Mouse (Mus musculus): ENCODE results near the gene Htr2a. TPM values are rescaled to one million over a fixed set of nuclear protein-coding genes. Genes with fewer than 3 reads are reported as not detected.

Htr2a gene
- total RNA-seq, 1 experiment from 2014 or later: 0.23 TPM

DNA sequence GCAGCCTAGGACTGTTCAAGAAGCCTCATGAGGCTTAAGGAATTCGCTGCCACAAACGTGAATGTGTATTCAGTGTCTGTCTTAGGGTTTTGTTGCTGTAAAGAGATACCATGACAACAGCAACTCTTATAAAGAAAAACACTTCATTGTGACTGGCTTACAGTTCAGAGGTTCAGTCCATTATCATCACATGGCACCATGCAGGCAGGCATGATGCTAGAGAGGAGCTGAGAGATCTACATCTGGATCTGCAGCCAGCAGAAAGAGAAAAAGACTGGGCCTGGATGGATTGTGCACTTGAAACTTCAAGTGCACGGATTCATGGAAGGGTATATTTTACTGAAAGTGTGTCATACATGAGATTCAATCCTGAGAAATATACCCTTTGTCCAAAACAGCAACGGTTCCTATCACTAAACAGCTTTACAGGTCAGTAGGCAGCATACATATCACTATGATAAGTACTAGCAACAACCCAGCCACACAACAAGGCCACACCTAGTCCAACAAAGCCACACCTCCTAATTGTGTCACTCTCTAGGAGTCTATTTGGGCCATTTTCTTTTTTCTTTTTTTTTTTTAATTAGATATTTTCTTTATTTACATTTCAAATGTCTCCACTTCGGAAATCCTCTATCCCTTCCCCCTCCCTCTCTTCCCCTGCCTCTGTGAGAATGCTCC lies 43.8 kb downstream of the Htr2a start:
- no peak for ATAC-seq (ENCODE audit: extremely low read depth, insufficient number of reproducible peaks, low FRiP score, poor library complexity, severe bottlenecking)

DNA sequence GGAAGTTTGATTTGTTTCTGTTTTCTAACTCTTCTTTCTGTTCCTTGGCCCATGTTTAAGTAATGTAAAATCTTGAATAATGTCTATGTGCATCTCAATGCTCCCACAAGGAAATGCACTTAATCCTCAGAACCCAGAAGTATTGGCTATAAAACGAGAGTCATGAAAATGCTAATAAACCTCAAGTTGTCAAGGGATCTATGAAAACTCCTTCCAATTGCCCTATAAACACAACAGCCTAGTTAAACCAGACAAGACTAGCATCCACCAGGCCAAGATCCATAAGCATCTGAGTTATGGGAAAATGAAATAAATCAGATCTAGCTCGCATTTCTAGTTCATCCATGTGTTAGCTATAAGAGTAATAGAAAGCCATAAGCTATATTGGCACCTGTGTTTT lies 51.3 kb downstream of the Htr2a start:
- ATAC-seq (ENCODE audit: extremely low read depth, insufficient number of reproducible peaks, low FRiP score, poor library complexity, severe bottlenecking): no peak

GRCm38 (mm10) chr14:74696766-74697165 lies 56.1 kb downstream of the Htr2a start:
- no peak for ATAC-seq (ENCODE audit: extremely low read depth, insufficient number of reproducible peaks, low FRiP score, poor library complexity, severe bottlenecking)

DNA sequence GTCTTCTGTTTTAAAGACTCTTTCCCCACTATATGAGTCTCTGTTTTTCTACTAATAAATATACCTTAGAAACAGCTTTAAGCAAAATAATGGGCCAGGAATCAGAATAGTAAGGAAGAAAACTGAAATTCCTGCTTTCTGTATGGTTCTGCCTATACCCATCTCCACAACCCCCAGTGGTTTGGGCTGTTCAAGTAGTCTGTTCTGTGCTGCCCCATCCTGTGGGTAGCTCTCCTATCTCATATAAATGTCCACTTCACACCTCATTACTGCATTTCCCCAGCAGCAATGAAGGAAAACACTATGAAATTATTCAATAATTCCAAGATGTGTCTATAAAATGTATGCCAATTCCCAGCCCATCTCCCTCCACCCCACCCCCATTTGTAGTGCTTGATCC lies 56.8 kb downstream of the Htr2a start:
- ATAC-seq (ENCODE audit: extremely low read depth, insufficient number of reproducible peaks, low FRiP score, poor library complexity, severe bottlenecking): no peak

- ATAC-seq (ENCODE audit: extremely low read depth, insufficient number of reproducible peaks, low FRiP score, poor library complexity, severe bottlenecking): no peak
These were observed 58.6 kb downstream of the Htr2a start for GRCm38 (mm10) chr14:74699241-74699640.

- no peak for ATAC-seq (ENCODE audit: extremely low read depth, insufficient number of reproducible peaks, low FRiP score, poor library complexity, severe bottlenecking)
These were observed 63.3 kb downstream of the Htr2a start for GRCm38 (mm10) chr14:74703930-74704329.

- no peak for ATAC-seq (ENCODE audit: extremely low read depth, insufficient number of reproducible peaks, low FRiP score, poor library complexity, severe bottlenecking)
These were observed 68.4 kb downstream of the Htr2a start for GRCm38 (mm10) chr14:74709054-74709453.

DNA sequence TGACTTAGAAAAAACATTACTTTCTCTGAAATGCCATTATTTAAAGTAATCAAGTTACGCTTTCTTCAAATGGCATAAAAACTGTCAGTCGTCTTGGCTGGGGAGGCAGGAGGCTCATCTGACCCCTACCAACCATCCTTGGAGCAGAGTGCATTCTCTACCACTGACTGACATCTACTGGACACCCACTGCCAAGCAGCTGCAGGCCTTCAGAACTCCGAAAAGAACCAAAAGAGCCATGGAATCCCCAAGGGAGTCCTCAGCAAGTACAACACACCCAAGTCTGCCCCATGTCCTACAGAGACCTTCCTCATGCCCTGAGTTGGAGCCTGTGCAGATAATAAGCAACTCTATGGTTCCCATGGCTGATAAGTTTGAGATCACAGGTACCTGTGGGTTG lies 82.9 kb downstream of the Htr2a start:
- ATAC-seq (ENCODE audit: extremely low read depth, insufficient number of reproducible peaks, low FRiP score, poor library complexity, severe bottlenecking): no peak

DNA sequence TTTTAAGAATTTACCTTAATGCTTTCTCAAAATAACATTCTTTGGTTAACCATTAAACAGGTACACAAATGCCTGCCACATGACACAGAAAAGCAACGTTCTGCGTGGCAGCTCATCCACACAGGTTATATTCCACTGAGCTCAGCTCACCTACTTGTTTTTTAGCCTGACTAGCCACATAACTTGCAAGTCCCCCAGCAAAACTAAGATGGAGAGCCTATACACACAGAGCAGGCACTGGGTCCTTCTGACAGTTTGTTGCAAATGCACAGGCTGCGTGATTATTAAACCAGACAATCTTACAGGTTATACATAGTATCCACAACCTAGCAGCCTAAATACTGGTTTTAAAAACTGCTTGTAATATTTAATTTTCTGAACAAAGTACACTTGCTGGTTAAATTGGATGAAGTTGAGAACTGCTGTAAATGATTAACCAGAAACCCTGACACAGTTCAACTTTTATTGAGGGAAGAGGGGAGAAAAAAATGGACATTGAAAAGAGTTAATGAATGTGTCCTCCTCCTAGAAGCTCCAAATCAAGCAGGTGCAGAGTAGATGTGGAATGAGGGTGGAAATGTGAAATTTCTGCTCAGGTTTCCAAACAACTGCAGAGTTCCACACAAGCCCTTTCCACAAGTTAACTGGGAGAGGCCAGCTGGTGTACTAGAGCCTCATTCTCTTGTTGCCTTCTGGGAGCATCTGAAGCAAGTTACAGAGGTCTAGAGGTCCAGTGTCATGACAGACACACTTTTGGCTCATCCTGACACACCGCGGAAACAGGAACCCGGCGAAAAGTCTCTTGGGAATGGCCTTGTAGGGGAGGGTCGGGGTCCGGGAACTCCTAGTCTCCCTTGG lies 90.8 kb downstream of the Htr2a start:
- ATAC-seq (ENCODE audit: extremely low read depth, insufficient number of reproducible peaks, low FRiP score, poor library complexity, severe bottlenecking): no peak

DNA sequence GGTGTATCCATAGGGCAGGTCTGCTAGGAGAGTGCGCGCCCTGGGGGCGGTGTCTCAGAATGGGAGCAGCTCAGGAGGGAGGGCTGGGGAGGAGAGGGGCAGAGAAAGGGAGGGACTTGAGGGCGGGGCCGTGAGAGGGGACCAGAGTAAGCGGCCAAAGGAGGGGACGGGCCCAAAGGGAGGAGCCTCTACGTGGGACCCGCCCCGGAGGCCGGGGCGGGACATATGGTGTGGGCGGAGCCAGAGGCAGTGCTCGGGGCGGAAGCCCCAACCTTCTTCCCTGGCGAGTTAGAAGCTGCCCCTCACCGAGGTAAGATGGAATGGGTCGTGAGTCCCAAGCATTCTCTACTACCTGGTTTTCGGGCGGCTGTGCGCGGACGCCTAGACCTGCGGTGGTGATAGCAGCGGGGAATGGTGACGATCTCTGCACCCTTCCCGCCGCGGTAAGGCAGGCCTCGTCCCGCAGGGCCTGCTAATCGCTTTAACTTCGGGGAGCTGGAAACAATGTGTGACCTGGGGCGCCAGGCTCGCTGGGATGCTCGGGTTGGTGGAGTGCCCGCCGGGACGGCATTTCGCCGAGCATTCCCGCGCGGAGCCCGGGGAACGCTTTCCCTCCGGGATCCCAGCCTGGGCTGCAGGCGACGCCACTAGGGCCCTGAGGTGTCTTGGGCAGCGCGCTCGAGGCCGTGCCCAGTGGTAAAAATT lies 91.6 kb downstream of the Htr2a start, which contains the start of gene Esd:
Esd (plus strand) TSS at position 219 of the 705 bp plus-strand sequence.
- peak; percentile 97 for ATAC-seq (ENCODE audit: extremely low read depth, insufficient number of reproducible peaks, low FRiP score, poor library complexity, severe bottlenecking)

DNA sequence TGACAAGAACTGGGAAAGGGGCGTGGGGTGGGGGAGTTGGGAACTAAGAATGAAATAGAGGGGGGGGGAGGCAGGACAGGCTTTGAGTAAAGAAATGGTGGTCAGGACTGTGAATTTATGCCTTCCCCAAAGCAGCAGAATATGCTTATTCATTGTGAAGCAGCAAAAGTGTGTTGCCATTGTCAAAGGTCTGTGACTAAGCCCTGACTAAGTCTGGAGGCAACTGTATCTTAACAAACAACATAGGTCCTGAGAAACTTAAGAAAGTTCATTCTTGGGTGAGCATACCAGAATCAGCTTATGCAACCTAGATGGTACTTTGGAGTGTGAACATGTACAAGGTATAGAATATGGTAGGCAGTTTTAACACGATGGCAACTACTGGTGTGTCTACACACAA lies 92.8 kb downstream of the Htr2a start:
- ATAC-seq (ENCODE audit: extremely low read depth, insufficient number of reproducible peaks, low FRiP score, poor library complexity, severe bottlenecking): no peak

DNA sequence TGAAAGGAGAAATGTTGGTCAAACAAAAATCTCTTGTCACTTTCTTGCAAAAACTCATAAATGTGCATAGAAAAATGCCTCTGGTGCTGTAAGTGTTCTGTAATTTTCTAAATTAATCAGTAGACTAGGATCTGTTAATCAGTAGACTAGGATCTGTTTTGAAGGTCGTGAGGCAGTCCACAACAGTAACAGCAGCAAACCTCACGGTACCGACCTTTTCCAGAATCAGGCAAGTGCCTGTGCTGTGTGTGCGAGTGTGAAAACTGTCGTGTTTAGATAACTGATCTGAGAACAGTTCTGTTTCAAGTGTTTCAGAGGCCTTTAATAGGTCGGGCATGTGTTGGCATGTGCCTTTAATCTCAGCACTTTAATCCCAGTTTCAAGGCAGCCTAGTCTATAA lies 94.8 kb downstream of the Htr2a start:
- no peak for ATAC-seq (ENCODE audit: extremely low read depth, insufficient number of reproducible peaks, low FRiP score, poor library complexity, severe bottlenecking)

DNA sequence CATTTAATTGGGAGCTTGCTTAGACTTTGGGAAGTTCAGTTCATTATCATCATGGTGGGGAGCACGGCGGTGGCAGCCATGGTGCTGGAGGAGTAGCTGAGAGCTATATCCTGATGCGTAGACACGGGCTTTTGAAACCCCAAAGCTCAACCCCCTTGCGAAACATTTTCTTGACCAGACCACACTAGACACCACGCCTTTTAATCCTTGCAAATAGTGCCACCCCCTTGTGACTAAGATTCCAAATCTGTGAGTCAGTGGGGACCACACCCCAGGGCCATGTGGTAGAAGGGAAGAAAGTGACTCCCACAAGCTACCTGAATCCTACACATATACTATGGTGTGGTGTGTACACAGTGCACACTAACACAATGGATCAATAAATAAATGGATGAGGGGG lies 96.2 kb downstream of the Htr2a start:
- ATAC-seq (ENCODE audit: extremely low read depth, insufficient number of reproducible peaks, low FRiP score, poor library complexity, severe bottlenecking): no peak

Other genes with a start within 250 kb of the Htr2a start
- gene Esd, start 91.5 kb downstream of the Htr2a start, total RNA-seq (2017): 90.3 and 123 TPM in 2 replicates

Measured in neutrophil, adult 5-6 weeks (primary cell).